Mouse (Mus musculus): ENCODE data around the gene 4930550L24Rik. TPM values are rescaled to one million over a fixed set of nuclear protein-coding genes. Genes with fewer than 3 reads are reported as not detected.

The 4930550L24Rik gene
- total RNA-seq (2021), result not detected
- long read RNA-seq, experiment 1, result 0 reads
- long read RNA-seq, experiment 2, result 0 reads

- no peak for DNase-seq
- no peak within 1 kb of the TSS for H3K4me3 ChIP-seq
- TF ChIP-seq CTCF (IDR thresholded peaks at IDR 0.05), result no peak
- intact Hi-C loops (cut with DNase I), result no loop called here
- no peak within 1 kb of the TSS for H3K27ac ChIP-seq
These were observed at the start of gene 4930550L24Rik for GRCm38 (mm10) chrX:58909060-58909459. Gene 4930550L24Rik (plus strand): TSS chrX:58909360.

DNA sequence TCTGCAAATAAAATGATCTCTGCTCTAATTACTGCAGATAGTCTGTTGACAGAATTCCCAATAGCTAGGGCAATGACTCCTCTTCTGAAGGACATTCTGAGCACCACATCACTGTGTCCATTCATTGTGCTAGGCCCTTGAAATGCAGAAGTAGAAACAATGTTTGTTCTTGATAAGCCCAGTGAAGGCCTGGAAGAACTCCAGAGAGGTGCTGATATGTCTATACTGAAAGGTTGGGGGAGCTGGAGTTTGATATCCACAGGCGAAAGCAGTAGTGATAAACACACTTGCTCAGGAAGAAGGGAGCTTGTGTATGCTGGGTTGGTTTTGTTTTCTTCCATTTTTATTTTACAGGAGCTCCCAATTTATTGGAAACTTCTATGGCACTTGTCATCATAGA lies 8.4 kb upstream of the 4930550L24Rik start:
- H3K4me3 ChIP-seq, result no peak overlapping the region
- intact Hi-C loops (cut with DNase I), result no loop called here
- TF ChIP-seq CTCF (IDR thresholded peaks at IDR 0.05), result no peak
- no peak overlapping the region for H3K27ac ChIP-seq
- no peak for DNase-seq

GRCm38 (mm10) chrX:58967969-58968368 lies 58.8 kb downstream of the 4930550L24Rik start:
- TF ChIP-seq CTCF (IDR thresholded peaks at IDR 0.05), result no peak
- H3K27ac ChIP-seq, result no peak overlapping the region
- DNase-seq, result no peak
- intact Hi-C loops (cut with DNase I), result no loop called here
- no peak overlapping the region for H3K4me3 ChIP-seq
